In the genomic region with DNA sequence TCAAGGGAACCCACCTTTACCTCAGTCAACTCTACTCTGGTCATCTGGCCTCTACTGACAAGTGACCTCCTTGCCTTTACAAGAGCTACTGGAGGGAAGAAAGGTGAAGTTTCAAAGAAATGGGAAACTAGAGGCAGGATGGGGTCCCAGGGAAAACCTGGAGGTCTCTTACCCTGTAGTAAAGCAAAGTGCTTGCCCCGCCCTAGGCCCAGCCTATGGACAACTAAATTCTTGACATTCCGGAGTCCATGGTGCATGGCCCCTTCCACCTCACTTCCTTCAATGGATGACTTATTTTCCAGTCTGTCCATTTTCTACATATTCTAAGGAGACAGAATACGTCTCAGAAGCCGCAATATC, we compare ENCODE assay signal across 8 mouse cellular contexts. TPM values are rescaled to one million over a fixed set of nuclear protein-coding genes. Genes with fewer than 3 reads are reported as not detected.
DNase-seq lines count a peak whose midpoint lies in the region; ATAC-seq and TF ChIP-seq lines count a peak whose summit lies in the region.

No protein-coding gene starts in this region.

- ATAC-seq in lung, embryonic 14.5 days (ENCODE audit: insufficient read depth): no peak
- ATAC-seq in forebrain, embryonic 12.5 days (ENCODE audit: low FRiP score): no peak
- ATAC-seq in kidney, embryonic 16.5 days (ENCODE audit: low FRiP score, low TSS enrichment): peak; percentile 44; the same call in 1 of the 2 replicates
- no peak for ATAC-seq in midbrain, embryonic 14.5 days (ENCODE audit: low FRiP score, low TSS enrichment)

- WGBS in lung, embryonic 14.5 days: 52% methylated on average over 4 of the region's 4 CpGs
- WGBS in forebrain, embryonic 12.5 days: 88% methylated on average over 4 of the region's 4 CpGs
- 33% methylated on average over 4 of the region's 4 CpGs for WGBS in kidney, embryonic 16.5 days
- WGBS in midbrain, embryonic 14.5 days: 77% methylated on average over 4 of the region's 4 CpGs

- intact Hi-C loops in left cerebral cortex, postnatal 4 days (cut with DNase I): loop anchor here (10.0 kb wide), 1 partner anchor 63 kb away; no protein-coding TSS in a partner anchor

- H3K4me1 ChIP-seq in lung, embryonic 14.5 days (ENCODE audit: insufficient read depth): peaks cover 34% of the 10 kb centered on the region
- peaks cover 55% of the 10 kb centered on the region for H3K4me1 ChIP-seq in forebrain, embryonic 12.5 days
- H3K4me1 ChIP-seq in kidney, embryonic 16.5 days (ENCODE audit: insufficient read depth, low read length): peaks cover 58% of the 10 kb centered on the region
- H3K4me1 ChIP-seq in midbrain, embryonic 14.5 days (ENCODE audit: control insufficient read depth, insufficient read depth, low read length): peaks cover 58% of the 10 kb centered on the region

- H3K4me3 ChIP-seq in lung, embryonic 14.5 days (ENCODE audit: low read depth, low read length): peak overlapping the region; percentile 60
- peak overlapping the region; percentile 60 for H3K4me3 ChIP-seq in forebrain, embryonic 12.5 days (replicated peaks)
- peak overlapping the region; percentile 74 for H3K4me3 ChIP-seq in kidney, embryonic 16.5 days (ENCODE audit: low read length)
- H3K4me3 ChIP-seq in midbrain, embryonic 14.5 days (replicated peaks; ENCODE audit: low read depth, low read length): peak overlapping the region; percentile 62

- no peak for TF ChIP-seq CTCF in lung, embryonic 14.5 days (IDR thresholded peaks at IDR 0.05; ENCODE audit: low read depth)

- H3K9me3 ChIP-seq in lung, embryonic 14.5 days (ENCODE audit: low read depth, low read length): no peaks in the 10 kb centered on the region
- no peaks in the 10 kb centered on the region for H3K9me3 ChIP-seq in forebrain, embryonic 12.5 days
- H3K9me3 ChIP-seq in kidney, embryonic 16.5 days (ENCODE audit: low read length): no peaks in the 10 kb centered on the region
- H3K9me3 ChIP-seq in midbrain, embryonic 14.5 days (ENCODE audit: control insufficient read depth, low read length): no peaks in the 10 kb centered on the region

- H3K27me3 ChIP-seq in lung, embryonic 14.5 days (ENCODE audit: insufficient read depth, low read length): no peaks in the 10 kb centered on the region
- no peaks in the 10 kb centered on the region for H3K27me3 ChIP-seq in forebrain, embryonic 12.5 days
- H3K27me3 ChIP-seq in kidney, embryonic 16.5 days (ENCODE audit: insufficient read depth, low read length): no peaks in the 10 kb centered on the region
- H3K27me3 ChIP-seq in midbrain, embryonic 14.5 days (ENCODE audit: control insufficient read depth, insufficient read depth, low read length): no peaks in the 10 kb centered on the region

- H3K36me3 ChIP-seq in lung, embryonic 14.5 days (ENCODE audit: insufficient read depth): peaks cover 16% of the 10 kb centered on the region; the same call in 1 of the 2 replicates
- H3K36me3 ChIP-seq in forebrain, embryonic 12.5 days (replicated peaks): 0 out of 2 replicates have a peak, but pooled peaks cover 7% of the 10 kb centered on the region
- H3K36me3 ChIP-seq in kidney, embryonic 16.5 days (ENCODE audit: insufficient read depth, low read length): no peaks in the 10 kb centered on the region
- peaks cover 19% of the 10 kb centered on the region for H3K36me3 ChIP-seq in midbrain, embryonic 14.5 days (ENCODE audit: control insufficient read depth, insufficient read depth, low read length)

- peak; percentile 48 for DNase-seq in lung, embryonic 14.5 days
- DNase-seq in lung, postnatal 10 days: no peak
- DNase-seq in midbrain, embryonic 14.5 days: no peak
- DNase-seq in B cell, adult 2 months: no peak
- DNase-seq in frontal cortex, adult 2 months (ENCODE audit: extremely low spot score in 1 of 2, low spot score in 1 of 2): no peak
- no peak for DNase-seq in left cerebral cortex, postnatal 4 days

- peak overlapping the region; percentile 83 for H3K9ac ChIP-seq in lung, embryonic 14.5 days
- peak overlapping the region; percentile 50 for H3K9ac ChIP-seq in forebrain, embryonic 12.5 days
- H3K9ac ChIP-seq in kidney, embryonic 16.5 days (replicated peaks; ENCODE audit: low read length): peak overlapping the region; percentile 87
- peak overlapping the region; percentile 41; the same call in 1 of the 2 replicates for H3K9ac ChIP-seq in midbrain, embryonic 14.5 days (replicated peaks; ENCODE audit: low read length)

- peak overlapping the region; percentile 80 for H3K4me2 ChIP-seq in lung, embryonic 14.5 days
- H3K4me2 ChIP-seq in forebrain, embryonic 12.5 days: peak overlapping the region; percentile 63
- peak overlapping the region; percentile 86 for H3K4me2 ChIP-seq in kidney, embryonic 16.5 days (replicated peaks; ENCODE audit: low read depth, low read length)
- peak overlapping the region; percentile 74 for H3K4me2 ChIP-seq in midbrain, embryonic 14.5 days (ENCODE audit: low read length)

- peak overlapping the region; percentile 61 for H3K27ac ChIP-seq in lung, embryonic 14.5 days (ENCODE audit: low read depth)
- H3K27ac ChIP-seq in forebrain, embryonic 12.5 days: no peak overlapping the region
- peak overlapping the region; percentile 98 for H3K27ac ChIP-seq in kidney, embryonic 16.5 days (ENCODE audit: low read length)
- H3K27ac ChIP-seq in midbrain, embryonic 14.5 days (replicated peaks; ENCODE audit: low read depth, low read length): no peak overlapping the region

RNA-seq across cellular contexts. Expression of gene Bcl2l1, which starts 3.5 kb away (rescaled TPM):
- 102 and 103 TPM in 2 replicates for polyA plus RNA-seq in lung, embryonic 14.5 days (2014; fragmentation: Nextera tagmentation; extraction: Ambion mirVana)
- 159 and 164 TPM in 2 replicates for polyA plus RNA-seq in forebrain, embryonic 12.5 days (2016; fragmentation: Nextera tagmentation; extraction: Ambion mirVana)
- 113 and 116 TPM in 2 replicates for polyA plus RNA-seq in kidney, embryonic 16.5 days (2015; fragmentation: Nextera tagmentation; extraction: Ambion mirVana)
- polyA plus RNA-seq in midbrain, embryonic 14.5 days (2014; fragmentation: Nextera tagmentation; extraction: Ambion mirVana): 171 and 208 TPM in 2 replicates
- 91.7 and 91.8 TPM in 2 replicates for polyA plus RNA-seq in frontal cortex, adult 2 months (2012; rRNA removed)
- 100 to 1,000 TPM; 113 to 116 TPM for total RNA-seq in left cerebral cortex, postnatal 4 days (2021)

RNA-seq across cellular contexts. Expression of gene Tpx2, which starts 19.8 kb away (rescaled TPM):
- 126 and 128 TPM in 2 replicates for polyA plus RNA-seq in lung, embryonic 14.5 days (2014; fragmentation: Nextera tagmentation; extraction: Ambion mirVana)
- polyA plus RNA-seq in forebrain, embryonic 12.5 days (2016; fragmentation: Nextera tagmentation; extraction: Ambion mirVana): 133 and 156 TPM in 2 replicates
- 83.9 and 97.6 TPM in 2 replicates for polyA plus RNA-seq in kidney, embryonic 16.5 days (2015; fragmentation: Nextera tagmentation; extraction: Ambion mirVana)
- polyA plus RNA-seq in midbrain, embryonic 14.5 days (2014; fragmentation: Nextera tagmentation; extraction: Ambion mirVana): 14.2 and 27.5 TPM in 2 replicates
- polyA plus RNA-seq in frontal cortex, adult 2 months (2012; rRNA removed): 1.6 and 1.7 TPM in 2 replicates
- 10 to 100 TPM in 1 of 2 experiments, 1 to 10 TPM in 1; 9.8 to 11.0 TPM for total RNA-seq in left cerebral cortex, postnatal 4 days (2021)

Comparison
In these comparisons a context has a peak if more than half of its experiments do, and no peak if none do; other contexts are left out.
1. H3K27ac ChIP-seq: peak in lung, embryonic 14.5 days (single experiment) and kidney, embryonic 16.5 days (single experiment); none in forebrain, embryonic 12.5 days (single experiment) and midbrain, embryonic 14.5 days (single experiment).
2. Peak in every context shown above with its lines, with median percentiles within 50 percentile points of each other: H3K4me2 ChIP-seq, H3K4me3 ChIP-seq and H3K9ac ChIP-seq.